Mouse (Mus musculus) CH12.LX (cell line): ENCODE results near the gene Hpse2. TPM values are rescaled to one million over a fixed set of nuclear protein-coding genes. Genes with fewer than 3 reads are reported as not detected.

Source experiments
- DNase-seq: peaks from one replicate; pipeline ENCODE4 v3.0.0-alpha.2; 2013; ENCODE audit errors: extremely low read depth
- H3K27ac ChIP-seq: 2 replicates; pipeline ENCODE4 v1.5.1; 2012; ENCODE audit warnings: low read depth, mild to moderate bottlenecking, control low read depth, moderate library complexity; ENCODE audit not compliant: insufficient read depth
- H3K27me3 ChIP-seq: replicated peaks from 2 replicates; pipeline ENCODE3; 2012; ENCODE audit warnings: inconsistent platforms
- H3K36me3 ChIP-seq, 2 experiments: replicated peaks in 1 of 2; 2 replicates each; pipeline versions ENCODE3 to v1.6.1; 2012; ENCODE audit warnings: inconsistent platforms in 1 of 2, low read length in 1 of 2, mild to moderate bottlenecking in 1 of 2, mixed read lengths in 1 of 2, moderate library complexity in 1 of 2; ENCODE audit not compliant: control insufficient read depth in 1 of 2, insufficient read depth in 1 of 2
- H3K4me1 ChIP-seq, 2 experiments: 2 replicates each; pipeline ENCODE4 v1.6.1; 2012; ENCODE audit warnings: inconsistent platforms in 1 of 2, moderate library complexity in 1 of 2; ENCODE audit not compliant: insufficient read depth in 2 of 2, control insufficient read depth in 1 of 2
- H3K4me2 ChIP-seq: 2 replicates; pipeline ENCODE4 v1.6.1; 2012; ENCODE audit warnings: low read depth, mild to moderate bottlenecking, control low read depth; ENCODE audit not compliant: poor library complexity, insufficient read depth, severe bottlenecking
- H3K4me3 ChIP-seq, 3 experiments: fragments of 150-350 bp in 1 of 3; sonication (generic) in 1 of 3; replicated peaks in 1 of 3; 2 replicates each; pipeline versions ENCODE3 to v1.5.1; 2011 to 2012; ENCODE audit warnings: low read depth in 2 of 3, low read length in 2 of 3, mild to moderate bottlenecking in 2 of 3, moderate library complexity in 2 of 3, control low read depth in 1 of 3, improper control_type of control experiment in 1 of 3, inconsistent platforms in 1 of 3, mixed read lengths in 1 of 3; ENCODE audit not compliant: poor library complexity in 1 of 3
- H3K79me2 ChIP-seq: replicated peaks from 2 replicates; pipeline ENCODE4 v1.6.1; 2012; ENCODE audit warnings: mild to moderate bottlenecking, moderate library complexity; ENCODE audit not compliant: control insufficient read depth, poor library complexity, insufficient read depth, severe bottlenecking; ENCODE audit errors: extremely low read depth
- H3K9ac ChIP-seq: 2 replicates; pipeline ENCODE4 v1.6.1; 2012; ENCODE audit warnings: low read depth, mild to moderate bottlenecking, control low read depth, moderate library complexity; ENCODE audit not compliant: insufficient read depth
- H3K9me3 ChIP-seq: replicated peaks from 2 replicates; pipeline ENCODE3; 2012; ENCODE audit warnings: low read length, inconsistent platforms, mixed read lengths
- BHLHE40 ChIP-seq: IDR thresholded peaks from 2 replicates; pipeline ENCODE4 v1.6.1; 2011; ENCODE audit warnings: mild to moderate bottlenecking, low read depth, low read length, improper control_type of control experiment
- CHD2 ChIP-seq: IDR thresholded peaks from 2 replicates; pipeline ENCODE4 v1.6.1; 2011; ENCODE audit warnings: low read length, improper control_type of control experiment
- E2F4 ChIP-seq: IDR thresholded peaks from 2 replicates; pipeline ENCODE4 v1.6.1; 2011; ENCODE audit warnings: low read depth, low read length, improper control_type of control experiment; ENCODE audit not compliant: insufficient replicate concordance
- JUN ChIP-seq: IDR thresholded peaks from 2 replicates; pipeline ENCODE4 v1.6.1; 2011; ENCODE audit warnings: low read depth, mild to moderate bottlenecking, low read length, improper control_type of control experiment, moderate library complexity; ENCODE audit not compliant: insufficient read depth
- MAFK ChIP-seq: IDR thresholded peaks from 2 replicates; pipeline ENCODE4 v1.6.1; 2011; ENCODE audit warnings: low read length, improper control_type of control experiment; ENCODE audit not compliant: insufficient replicate concordance
- MAX ChIP-seq: IDR thresholded peaks from 2 replicates; pipeline ENCODE4 v1.6.1; 2011; ENCODE audit warnings: low read length, improper control_type of control experiment
- MAZ ChIP-seq: IDR thresholded peaks from 2 replicates; pipeline ENCODE4 v1.6.1; 2012; ENCODE audit warnings: low read depth, mild to moderate bottlenecking, inconsistent platforms, low read length, improper control_type of control experiment, moderate library complexity
- MXI1 ChIP-seq: IDR thresholded peaks from 2 replicates; pipeline ENCODE4 v1.6.1; 2011; ENCODE audit warnings: mild to moderate bottlenecking, low read depth, low read length, improper control_type of control experiment
- MYC ChIP-seq: IDR thresholded peaks from 2 replicates; pipeline ENCODE4 v1.6.1; 2011; ENCODE audit warnings: low read depth, mild to moderate bottlenecking, improper control_type of control experiment, low read length
- PAX5 ChIP-seq: IDR thresholded peaks from 2 replicates; pipeline ENCODE4 v1.6.1; 2012; ENCODE audit warnings: low read length, inconsistent platforms, mixed read lengths
- POLR2A ChIP-seq: IDR thresholded peaks from 2 replicates; pipeline ENCODE4 v1.6.1; 2011; ENCODE audit warnings: low read depth, mild to moderate bottlenecking, improper control_type of control experiment, low read length
- POLR2AphosphoS2 ChIP-seq: IDR thresholded peaks from 2 replicates; pipeline ENCODE4 v1.6.1; 2011; ENCODE audit warnings: low read depth, low read length, improper control_type of control experiment
- RCOR1 ChIP-seq: conservative IDR thresholded peaks from 2 replicates; pipeline ENCODE4 v1.6.1; 2012; ENCODE audit warnings: low read depth, mild to moderate bottlenecking, inconsistent platforms, low read length, improper control_type of control experiment
- SMC3 ChIP-seq: IDR thresholded peaks from 2 replicates; pipeline ENCODE4 v1.6.1; 2011; ENCODE audit warnings: low read depth, low read length, improper control_type of control experiment
- USF1 ChIP-seq: IDR thresholded peaks from 2 replicates; pipeline ENCODE4 v1.6.1; 2014; ENCODE audit warnings: low read depth, mild to moderate bottlenecking, inconsistent platforms, low read length, improper control_type of control experiment
- USF2 ChIP-seq: conservative IDR thresholded peaks from 2 replicates; pipeline ENCODE4 v1.6.1; 2011; ENCODE audit warnings: low read depth, low read length, improper control_type of control experiment
- ZC3H11A ChIP-seq: IDR thresholded peaks from 2 replicates; pipeline ENCODE4 v1.6.1; 2012; ENCODE audit warnings: low read depth, mild to moderate bottlenecking, inconsistent platforms, low read length, improper control_type of control experiment
- ZKSCAN1 ChIP-seq: IDR thresholded peaks from 2 replicates; pipeline ENCODE4 v1.6.1; 2012; ENCODE audit warnings: low read depth, inconsistent platforms, low read length, improper control_type of control experiment, borderline replicate concordance
- ZMIZ1 ChIP-seq: IDR thresholded peaks from 2 replicates; pipeline ENCODE4 v1.6.1; 2012; ENCODE audit warnings: low read depth, mild to moderate bottlenecking, inconsistent platforms, low read length, improper control_type of control experiment
- dilution Hi-C: fragments of 300-500 bp; cut with MboI; formaldehyde crosslinking; loops from 2 replicates; pipeline ENCODE4 v1.14.3; 2020; ENCODE audit warnings: low sequenced_read_pairs; ENCODE audit not compliant: extremely low pct_unique_long_range_greater_than_20kb, extremely low pct_ligation_motif_present
- in situ Hi-C: fragments of 300-500 bp; cut with MboI; formaldehyde crosslinking; loops from 3 replicates; pipeline ENCODE4 v1.14.3; 2019; ENCODE audit warnings: low sequenced_read_pairs, low pct_ligation_motif_present, low pct_unique_long_range_greater_than_20kb, mixed read lengths
- polyA plus RNA-seq: library from polyadenylated mRNA; unstranded; fragments of >175 nt; gene quantifications from 2 replicates; pipeline ENCODE4 v1.2.1, GENCODE M21; 2012; ENCODE audit warnings: low read depth; ENCODE audit not compliant: insufficient read length
- total RNA-seq, 2 experiments: library from RNA; depleted of rRNA; stranded (reverse); fragments of 300-350 nt in 1 of 2; fragments of >200 nt in 1 of 2; gene quantifications; 2 replicates each; pipeline ENCODE4 v1.2.3; 2012 to 2014

Gene Hpse2
- total and polyA plus RNA-seq, 3 experiments, result not detected

GRCm38 (mm10) chr19:43175437-43175965 lies 212.7 kb downstream of the Hpse2 start:
- Histone ChIP-seq H3K79me2 (no peaks in the 10 kb centered on the region), H3K27ac (no peak overlapping the region), H3K9me3 (no peaks in the 10 kb centered on the region), H3K4me2 (no peak overlapping the region), H3K36me3 (no peaks in the 10 kb centered on the region), H3K4me1 (no peaks in the 10 kb centered on the region), H3K4me3 (no peak overlapping the region), H3K9ac (no peak overlapping the region), H3K27me3 (no peaks in the 10 kb centered on the region)
- TF ChIP-seq ZC3H11A, result no peak
- TF ChIP-seq ZKSCAN1, result no peak
- TF ChIP-seq CHD2, result no peak
- no peak for TF ChIP-seq MAX
- no peak for TF ChIP-seq E2F4
- TF ChIP-seq USF2, result no peak
- no peak for TF ChIP-seq POLR2AphosphoS2
- TF ChIP-seq JUN, result no peak
- TF ChIP-seq USF1, result no peak
- no peak for TF ChIP-seq BHLHE40
- no peak for TF ChIP-seq POLR2A
- DNase-seq, result no peak
- dilution Hi-C loops (no loop called here), in situ Hi-C loops (no loop called here)

- in situ Hi-C loops (no loop called here), dilution Hi-C loops (no loop called here)
- TF ChIP-seq RCOR1, result no peak
- TF ChIP-seq MYC, result no peak
- no peak for TF ChIP-seq E2F4
- no peak for TF ChIP-seq PAX5
- TF ChIP-seq ZC3H11A, result no peak
- no peak for TF ChIP-seq MAZ
- TF ChIP-seq MAFK, result no peak
- TF ChIP-seq SMC3, result no peak
- no peak for TF ChIP-seq ZMIZ1
- TF ChIP-seq BHLHE40, result no peak
- TF ChIP-seq MAX, result no peak
- no peak for TF ChIP-seq MXI1
Observed at GRCm38 (mm10) chr19:43174812-43175211, 213.3 kb downstream of the Hpse2 start.

More at GRCm38 (mm10) chr19:43174812-43175211, 213.3 kb downstream of the Hpse2 start:
- Histone ChIP-seq H3K4me1 (no peaks in the 10 kb centered on the region), H3K36me3 (no peaks in the 10 kb centered on the region), H3K9ac (no peak overlapping the region), H3K9me3 (no peaks in the 10 kb centered on the region), H3K27ac (no peak overlapping the region), H3K27me3 (no peaks in the 10 kb centered on the region), H3K4me2 (no peak overlapping the region), H3K4me3 (no peak overlapping the region), H3K79me2 (no peaks in the 10 kb centered on the region)
- DNase-seq, result no peak
